Mouse (Mus musculus) cerebellum, adult 2 months (tissue): ENCODE data around the gene Smco2. TPM values are rescaled to one million over a fixed set of nuclear protein-coding genes. Genes with fewer than 3 reads are reported as not detected.

Source experiments
- DNase-seq, 2 experiments: peaks; one replicate each; pipeline ENCODE4 v3.0.0; 2021
- H3K27ac ChIP-seq: fragments of 200-500 bp; 2 replicates; pipeline ENCODE4 v1.5.1; 2012; ENCODE audit warnings: low read length, control low read depth, inconsistent platforms; ENCODE audit not compliant: insufficient read depth
- H3K27me3 ChIP-seq: fragments of 200-500 bp; 2 replicates; pipeline ENCODE4 v1.6.1; 2012; ENCODE audit warnings: inconsistent platforms, mild to moderate bottlenecking, low read length, moderate library complexity; ENCODE audit not compliant: control insufficient read depth, insufficient read depth
- H3K4me1 ChIP-seq: fragments of 200-500 bp; 2 replicates; pipeline ENCODE4 v1.6.1; 2011; ENCODE audit warnings: low read length; ENCODE audit not compliant: control insufficient read depth, insufficient read depth
- H3K4me3 ChIP-seq: fragments of 200-500 bp; replicated peaks from 2 replicates; pipeline ENCODE3; 2011; ENCODE audit warnings: mild to moderate bottlenecking, low read depth, low read length, control low read depth; ENCODE audit not compliant: insufficient read depth
- CTCF ChIP-seq: fragments of 200-500 bp; IDR thresholded peaks from 2 replicates; pipeline ENCODE4 v1.5.1; 2011; ENCODE audit warnings: low read depth, mild to moderate bottlenecking, control low read depth, low read length, moderate library complexity, borderline replicate concordance; ENCODE audit not compliant: insufficient read depth
- POLR2A ChIP-seq: fragments of 200-500 bp; IDR thresholded peaks from 2 replicates; pipeline ENCODE4 v1.6.1; 2011; ENCODE audit warnings: low read length, control low read depth, borderline replicate concordance; ENCODE audit not compliant: insufficient read depth
- WGBS: fragments of 180-500 bp; shearing (Covaris S2); methylation state at CpG from one replicate; pipeline ENCODE4 v1.1.7; 2018; 5-methylcytosine and 5-hydroxymethylcytosine counted together
- polyA plus RNA-seq: library from polyadenylated mRNA; depleted of rRNA; stranded (reverse); fragments of >200 nt; gene quantifications from 2 replicates; pipeline ENCODE4 v1.2.3, GENCODE M21; 2012

The Smco2 gene
- polyA plus RNA-seq, 1 experiment, result not detected

DNA sequence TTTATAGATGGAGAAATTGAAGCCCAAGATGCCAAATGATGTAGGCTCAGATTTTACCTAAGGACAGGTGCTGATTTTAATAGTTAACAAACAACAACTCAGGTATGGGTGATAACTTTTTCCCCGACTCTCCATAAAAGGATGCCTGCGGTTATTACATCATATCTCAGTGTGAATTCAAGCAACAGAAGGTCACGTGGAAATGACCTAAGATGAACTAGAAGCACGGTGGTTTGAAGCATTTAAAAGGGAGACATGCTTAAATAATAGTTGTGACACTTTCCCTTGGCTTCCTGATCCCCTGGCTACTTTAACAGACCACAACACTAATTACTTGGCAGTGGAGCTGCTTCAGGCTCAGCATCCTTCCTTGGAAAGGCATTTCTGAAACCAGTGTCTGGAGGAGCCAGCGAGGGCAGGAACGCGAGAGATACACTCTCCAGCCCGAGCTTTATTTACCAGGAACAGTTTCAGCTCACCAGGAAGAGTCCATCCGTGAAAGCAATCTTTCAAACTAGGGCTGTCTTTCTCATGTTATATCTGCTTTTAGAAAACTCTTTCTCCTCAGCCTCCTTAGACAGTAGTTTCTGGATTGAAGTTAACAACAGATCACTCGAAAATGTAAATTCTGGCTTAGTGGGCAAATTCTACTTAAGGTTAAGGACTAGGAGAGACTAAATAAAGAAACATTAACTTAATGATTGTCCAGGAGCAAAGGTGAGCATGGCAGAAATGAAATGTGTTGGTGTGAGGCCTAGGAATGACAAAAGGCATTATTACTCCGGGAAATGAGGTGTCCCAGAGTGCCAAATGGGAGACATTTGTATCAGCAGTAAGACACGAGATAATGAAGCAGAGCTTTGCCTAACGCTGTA, 32.2 kb downstream of the Smco2 start:
- Histone ChIP-seq H3K27ac (no peak overlapping the region), H3K4me3 (no peak overlapping the region), H3K4me1 (no peaks in the 10 kb centered on the region), H3K27me3 (no peaks in the 10 kb centered on the region; the same call in 1 of the 2 replicates)
- no peak for DNase-seq
- TF ChIP-seq POLR2A (no peak), CTCF (no peak)
- 40% methylated on average over 13 of the region's 13 CpGs for WGBS

GRCm38 (mm10) chr6:146883426-146883825, 33.5 kb downstream of the Smco2 start:
- DNase-seq, result no peak
- 67% methylated on average over 2 of the region's 2 CpGs for WGBS

GRCm38 (mm10) chr6:146884171-146884570, 34.3 kb downstream of the Smco2 start:
- no peak overlapping the region for H3K4me3 ChIP-seq
- DNase-seq, result no peak
- no peaks in the 10 kb centered on the region; the same call in 1 of the 2 replicates for H3K27me3 ChIP-seq
- 82% methylated on average over 3 of the region's 3 CpGs for WGBS
- no peak overlapping the region for H3K27ac ChIP-seq
- H3K4me1 ChIP-seq, result no peaks in the 10 kb centered on the region
- TF ChIP-seq CTCF (no peak), POLR2A (no peak)

More at GRCm38 (mm10) chr6:146883426-146883825, 33.5 kb downstream of the Smco2 start:
- Histone ChIP-seq H3K4me1 (no peaks in the 10 kb centered on the region), H3K27ac (no peak overlapping the region), H3K4me3 (no peak overlapping the region), H3K27me3 (no peaks in the 10 kb centered on the region; the same call in 1 of the 2 replicates)
- TF ChIP-seq POLR2A, result no peak
- TF ChIP-seq CTCF, result no peak

DNA sequence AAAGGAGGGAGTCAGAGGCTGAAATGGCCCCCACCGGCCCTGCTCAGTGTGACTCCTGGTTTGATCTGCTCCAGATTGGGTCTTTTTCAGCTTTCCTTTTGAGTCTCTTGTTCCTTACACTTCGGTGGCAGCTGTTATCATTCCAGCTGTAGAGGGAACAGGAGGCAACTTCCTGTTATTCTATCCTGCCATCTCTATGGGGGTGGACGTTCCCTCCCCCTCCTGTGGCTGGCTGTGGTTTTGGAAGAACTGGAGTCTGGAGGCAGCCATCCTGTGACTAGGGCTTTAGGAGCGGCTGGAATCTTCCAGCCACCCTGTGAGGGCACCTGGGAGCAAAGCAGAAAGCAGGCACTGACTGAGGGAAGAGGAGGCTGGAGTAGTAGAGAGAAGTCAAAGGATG, 34.9 kb downstream of the Smco2 start:
- Histone ChIP-seq H3K4me1 (no peaks in the 10 kb centered on the region), H3K27me3 (no peaks in the 10 kb centered on the region; the same call in 1 of the 2 replicates), H3K4me3 (no peak overlapping the region), H3K27ac (no peak overlapping the region)
- 58% methylated on average over 4 of the region's 4 CpGs for WGBS
- no peak for DNase-seq
- TF ChIP-seq CTCF (no peak), POLR2A (no peak)

- TF ChIP-seq POLR2A (no peak), CTCF (no peak)
- Histone ChIP-seq H3K4me3 (peak within 1 kb of the TSS; percentile 91), H3K27me3 (no peaks in the 10 kb centered on the region), H3K4me1 (no peaks in the 10 kb centered on the region), H3K27ac (no peak within 1 kb of the TSS)
- peak; percentile 90 to 91 for DNase-seq
- WGBS, result 1% methylated on average over 79 of the region's 80 CpGs
Measured at GRCm38 (mm10) chr6:146887958-146888659, 38.2 kb downstream of the Smco2 start, which contains the start of gene Ppfibp1. TSS of gene Ppfibp1 (plus strand) at chr6:146888487.

DNA sequence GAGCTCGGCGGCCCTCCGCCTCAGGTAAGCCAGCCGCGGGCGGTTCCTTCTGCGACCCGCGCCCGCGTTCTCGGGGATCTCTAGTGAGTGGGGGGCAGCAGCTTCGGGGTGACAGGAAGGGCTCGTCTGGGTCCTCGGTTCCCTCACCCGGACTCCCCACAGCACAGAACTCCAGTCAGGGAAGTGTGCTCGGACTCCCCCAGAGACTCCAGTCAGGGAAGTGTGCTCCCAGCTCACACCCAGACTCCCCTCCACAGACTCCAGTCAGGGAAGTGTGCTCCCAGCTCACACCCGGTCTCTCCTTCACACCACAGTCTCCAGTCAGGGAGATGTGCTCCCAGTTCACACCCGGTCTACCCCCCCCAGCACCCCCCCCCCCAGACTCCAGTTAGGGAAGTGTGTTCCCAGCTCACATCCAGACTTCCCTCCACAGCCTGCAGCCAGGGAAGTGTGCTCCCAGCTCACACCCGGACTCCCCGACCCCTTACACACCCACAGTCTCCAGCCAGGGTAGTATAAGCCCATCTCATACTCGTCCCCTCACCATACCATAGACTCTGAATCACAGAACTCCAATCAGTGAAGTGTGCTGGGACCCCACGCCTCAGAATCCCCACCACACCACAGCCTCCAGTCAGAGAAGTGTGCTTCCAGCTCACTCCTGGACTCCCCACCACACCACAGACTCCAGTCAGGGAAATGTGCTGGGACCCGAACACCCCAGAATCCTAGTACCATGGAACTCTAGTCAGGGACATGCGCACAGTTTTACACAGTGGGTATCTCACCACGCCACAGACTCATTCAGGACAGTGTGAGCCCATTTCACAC, 39.0 kb downstream of the Smco2 start:
- WGBS, result 11% methylated on average over 26 of the region's 26 CpGs
- H3K4me3 ChIP-seq, result peak overlapping the region; percentile 91
- TF ChIP-seq CTCF (no peak), POLR2A (no peak)

DNA sequence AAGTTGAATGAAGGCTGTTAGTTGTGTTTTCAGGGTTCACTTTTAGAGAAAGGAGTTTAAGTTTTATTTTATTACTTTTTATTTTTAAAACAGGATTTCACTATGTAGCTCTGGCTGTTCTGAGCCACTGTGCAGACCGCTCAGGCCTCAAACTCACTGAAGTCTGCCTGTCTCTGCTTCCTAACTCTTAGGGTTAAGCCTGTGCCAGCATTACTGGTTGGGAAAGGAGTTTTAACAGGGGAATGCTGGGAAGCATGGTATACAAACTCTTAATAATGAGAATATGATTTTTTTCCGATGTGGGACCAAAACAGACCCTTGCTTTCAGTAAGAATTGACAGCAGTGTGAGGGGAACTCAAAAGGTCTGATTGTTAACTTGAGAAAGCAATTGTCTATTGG, 40.3 kb downstream of the Smco2 start:
- 76% methylated on average over 2 of the region's 2 CpGs for WGBS
- Histone ChIP-seq H3K4me1 (no peaks in the 10 kb centered on the region), H3K27me3 (no peaks in the 10 kb centered on the region), H3K27ac (no peak overlapping the region), H3K4me3 (no peak overlapping the region)
- DNase-seq, result no peak
- TF ChIP-seq CTCF, result no peak
- TF ChIP-seq POLR2A, result no peak

More for the DNA sequence above, 39.0 kb downstream of the Smco2 start:
- DNase-seq, result peak in 1 of 2 experiments; percentile 9
- Histone ChIP-seq H3K27ac (no peak overlapping the region), H3K4me1 (no peaks in the 10 kb centered on the region), H3K27me3 (no peaks in the 10 kb centered on the region)
